Mouse (Mus musculus) spleen, adult 2 months (tissue): ENCODE measurements around the gene Vmn1r148. TPM values are rescaled to one million over a fixed set of nuclear protein-coding genes. Genes with fewer than 3 reads are reported as not detected.
"Not testable (repeated sequence)": the region's sequence is repeated elsewhere in the genome, so short reads cannot be mapped to it uniquely, and the experiment has no call there.

Source experiments
- DNase-seq, 2 experiments: peaks; one replicate each; pipeline versions ENCODE4 v3.0.0 to v3.0.0-alpha.2; 2012 to 2021; ENCODE audit warnings: low spot score in 2 of 2, low read depth in 1 of 2
- H3K27ac ChIP-seq: fragments of 200-500 bp; 2 replicates; pipeline ENCODE4 v1.5.1; 2012; ENCODE audit warnings: low read length, inconsistent platforms; ENCODE audit not compliant: insufficient read depth
- H3K27me3 ChIP-seq: fragments of 200-500 bp; 2 replicates; pipeline ENCODE4 v1.6.1; 2012; ENCODE audit warnings: mild to moderate bottlenecking, moderate library complexity, low read length, inconsistent platforms; ENCODE audit not compliant: control insufficient read depth, insufficient read depth
- H3K36me3 ChIP-seq: fragments of 200-500 bp; 2 replicates; pipeline ENCODE4 v1.6.1; 2012; ENCODE audit warnings: mild to moderate bottlenecking, low read length, inconsistent platforms; ENCODE audit not compliant: control insufficient read depth, insufficient read depth
- H3K4me1 ChIP-seq: fragments of 200-500 bp; 2 replicates; pipeline ENCODE4 v1.6.1; 2011; ENCODE audit warnings: inconsistent platforms; ENCODE audit not compliant: control insufficient read depth, insufficient read depth, insufficient read length
- H3K4me3 ChIP-seq: fragments of 200-500 bp; 2 replicates; pipeline ENCODE4 v1.5.1; 2011; ENCODE audit warnings: mild to moderate bottlenecking, inconsistent platforms; ENCODE audit not compliant: insufficient read depth, insufficient read length; ENCODE audit errors: extremely low read depth
- WGBS: fragments of 180-500 bp; shearing (Covaris S2); methylation state at CpG from one replicate; pipeline ENCODE4 v1.1.7; 2018; 5-methylcytosine and 5-hydroxymethylcytosine counted together
- polyA plus RNA-seq: library from polyadenylated mRNA; depleted of rRNA; stranded (reverse); fragments of >200 nt; gene quantifications from 2 replicates; pipeline ENCODE4 v1.2.3, GENCODE M21; 2012; rRNA removed

The Vmn1r148 gene
- polyA plus RNA-seq, result not detected in 2 replicates

DNA sequence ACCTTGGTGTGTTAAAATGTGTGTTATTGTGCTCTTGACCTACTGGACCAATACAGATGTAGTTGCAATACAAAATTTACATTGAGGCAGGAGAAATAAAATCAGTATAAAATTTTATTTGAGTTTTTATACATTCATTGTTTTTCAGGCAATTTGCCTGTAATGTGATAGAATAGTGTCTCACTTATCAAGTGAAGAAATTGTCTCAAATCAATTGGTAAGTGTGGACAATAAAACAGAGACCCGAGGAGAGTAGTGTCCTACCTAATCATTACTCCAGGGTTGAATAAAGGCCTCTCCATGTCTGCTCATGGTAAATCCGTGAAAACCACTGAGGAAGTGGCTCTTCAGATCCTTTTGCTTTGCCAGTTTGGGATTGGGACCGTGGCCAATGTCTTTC, at the start of gene Vmn1r148:
TSS of gene Vmn1r148 (plus strand) at position 301 of the 400 bp plus-strand sequence.
- not testable (repeated sequence) for DNase-seq, H3K27me3 ChIP-seq, H3K4me1 ChIP-seq, H3K27ac ChIP-seq, H3K4me3 ChIP-seq, H3K36me3 ChIP-seq
- WGBS, result no CpG with 5 or more reads among the region's 3 CpGs

DNA sequence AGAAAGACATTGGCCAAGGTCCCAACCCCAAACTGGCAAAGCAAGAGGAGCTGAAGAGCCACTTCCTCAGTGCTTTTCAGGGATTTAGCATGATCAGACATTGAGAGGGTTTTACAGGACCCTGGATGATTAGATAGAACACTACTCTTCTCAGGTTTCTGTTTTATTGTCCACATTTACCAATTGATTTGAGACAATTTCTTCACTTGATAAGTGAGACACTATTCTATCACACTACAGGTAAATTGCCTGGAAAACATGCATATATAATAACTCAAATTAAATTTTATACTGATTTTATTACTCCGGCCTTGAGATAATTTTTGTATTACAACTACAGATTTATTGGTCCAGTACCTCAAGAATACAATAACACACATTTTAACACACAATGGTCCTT, 42.4 kb upstream of the Vmn1r148 start, which contains the start of gene Gm8660:
TSS of gene Gm8660 (minus strand) at position 101 of the 400 bp plus-strand sequence.
- not testable (repeated sequence) for H3K4me1 ChIP-seq, DNase-seq, H3K27me3 ChIP-seq, H3K4me3 ChIP-seq, H3K36me3 ChIP-seq, H3K27ac ChIP-seq
- no CpG with 5 or more reads among the region's 1 CpGs for WGBS

DNA sequence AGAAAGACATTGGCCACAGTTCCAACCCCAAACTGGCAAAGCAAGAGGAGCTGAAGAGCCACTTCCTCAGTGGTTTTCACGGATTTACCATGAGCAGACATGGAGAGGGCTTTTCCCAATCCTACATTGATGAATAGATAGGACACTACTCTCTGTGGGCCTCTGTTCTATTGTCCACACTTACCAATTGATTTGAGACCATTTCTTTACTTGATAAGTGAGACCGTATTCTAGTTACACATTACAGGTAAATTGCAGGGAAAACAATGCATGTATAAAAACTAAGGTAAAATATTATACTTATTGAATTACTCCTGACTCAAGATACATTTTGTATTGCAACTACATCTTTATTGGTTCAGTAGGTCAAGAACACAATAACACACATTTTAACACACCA, 24.7 kb downstream of the Vmn1r148 start, which contains the start of gene Vmn1r149:
TSS of gene Vmn1r149 (minus strand) at position 101 of the 400 bp plus-strand sequence.
- not testable (repeated sequence) for H3K4me1 ChIP-seq, H3K27ac ChIP-seq, H3K36me3 ChIP-seq, DNase-seq, H3K4me3 ChIP-seq, H3K27me3 ChIP-seq
- WGBS, result no CpG with 5 or more reads among the region's 2 CpGs

DNA sequence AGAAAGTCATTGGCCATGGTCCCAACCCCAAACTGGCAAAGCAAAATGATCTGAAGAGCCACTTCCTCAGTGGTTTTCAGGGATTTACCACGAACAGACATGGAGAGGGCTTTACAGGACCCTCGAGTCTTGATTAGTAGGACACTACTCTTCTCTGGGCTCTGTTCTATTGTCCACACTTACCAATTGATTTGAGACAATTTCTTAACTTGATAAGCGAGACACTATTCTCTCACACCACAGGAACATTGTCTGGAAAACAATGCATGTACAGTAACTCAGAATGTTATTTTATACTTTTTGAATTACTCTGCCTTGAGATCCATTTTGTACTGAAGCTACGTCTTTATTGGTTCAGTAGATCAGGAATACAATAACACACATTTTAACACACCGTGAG, 50.6 kb downstream of the Vmn1r148 start, which contains the start of gene Gm10665:
TSS of gene Gm10665 (minus strand) at position 101 of the 400 bp plus-strand sequence.
- not testable (repeated sequence) for H3K4me3 ChIP-seq, H3K4me1 ChIP-seq, H3K27me3 ChIP-seq, H3K27ac ChIP-seq, H3K36me3 ChIP-seq, DNase-seq
- no CpG with 5 or more reads among the region's 5 CpGs for WGBS

Other genes with a start within 250 kb of the Vmn1r148 start
- gene Vmn1r142, start 249.5 kb upstream of the Vmn1r148 start, polyA plus RNA-seq, result not detected in 2 replicates
- not detected in 2 replicates for gene Vmn1r143, start 224.2 kb upstream of the Vmn1r148 start, polyA plus RNA-seq
- gene Gm8653, start 212.3 kb upstream of the Vmn1r148 start, polyA plus RNA-seq, result not detected in 2 replicates
- not detected in 2 replicates for gene Gm8453, start 184.1 kb upstream of the Vmn1r148 start, polyA plus RNA-seq
- gene Gm4187, start 83.9 kb upstream of the Vmn1r148 start, polyA plus RNA-seq, result not detected in 2 replicates
- not detected in 2 replicates for gene Gm8660, start 42.5 kb upstream of the Vmn1r148 start, polyA plus RNA-seq
- gene Vmn1r149, start 24.6 kb downstream of the Vmn1r148 start, polyA plus RNA-seq, result not detected in 2 replicates
- not detected in 2 replicates for gene Gm10665, start 50.5 kb downstream of the Vmn1r148 start, polyA plus RNA-seq
- gene Vmn1r151, start 86.1 kb downstream of the Vmn1r148 start, polyA plus RNA-seq, result not detected in 2 replicates
- not detected in 2 replicates for gene Vmn1r152, start 109.4 kb downstream of the Vmn1r148 start, polyA plus RNA-seq
- gene Gm8677, start 121.3 kb downstream of the Vmn1r148 start, polyA plus RNA-seq, result not detected in 2 replicates
- gene Gm4201, start 151.8 kb downstream of the Vmn1r148 start, polyA plus RNA-seq, result not detected in 2 replicates
- gene Gm4565, start 174.5 kb downstream of the Vmn1r148 start, polyA plus RNA-seq, result not detected in 2 replicates
- not detected in 2 replicates for gene Vmn1r155, start 244.4 kb downstream of the Vmn1r148 start, polyA plus RNA-seq